Mouse (Mus musculus) spleen, adult 2 months (tissue): ENCODE measurements around the gene Igsf11.

Experiments used
- CTCF ChIP-seq: fragments of 200-500 bp; IDR thresholded peaks from 2 replicates; pipeline ENCODE4 v1.5.1; 2011; ENCODE audit warnings: mild to moderate bottlenecking, inconsistent platforms; ENCODE audit not compliant: insufficient read depth, insufficient read length, insufficient replicate concordance; ENCODE audit errors: extremely low read depth
- POLR2A ChIP-seq: fragments of 200-500 bp; IDR thresholded peaks from 2 replicates; pipeline ENCODE4 v1.6.1; 2011; ENCODE audit warnings: low read depth, low read length, inconsistent platforms

DNA sequence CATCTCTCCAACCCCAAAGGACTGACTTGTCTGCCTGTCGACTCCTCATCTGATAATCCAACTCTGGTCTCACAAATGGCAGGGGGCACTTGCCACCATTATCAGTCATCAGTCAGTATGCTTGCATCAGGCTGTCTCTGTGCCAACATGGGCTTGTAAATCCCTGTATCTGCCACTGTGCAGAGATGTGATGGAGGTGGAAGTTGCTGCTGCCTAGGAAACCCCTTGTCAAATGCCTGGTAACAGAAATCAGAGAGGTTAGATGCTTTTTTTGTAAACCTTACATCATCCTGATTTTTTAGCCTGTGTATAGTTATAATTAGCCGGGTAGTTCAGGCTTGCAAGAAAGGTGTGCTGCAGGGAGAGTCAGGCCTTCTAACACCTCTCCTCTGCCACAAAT lies 69.4 kb downstream of the Igsf11 start:
- no peak for TF ChIP-seq CTCF
- TF ChIP-seq POLR2A = no peak
